Mouse (Mus musculus) myocyte (in vitro differentiated cells): ENCODE measurements around the gene Ppm1a.

Experiments used
- CEBPB ChIP-seq: IDR thresholded peaks from 2 replicates; pipeline ENCODE4 v1.6.1; 2011; ENCODE audit warnings: mild to moderate bottlenecking, moderate library complexity; ENCODE audit not compliant: poor library complexity, insufficient read depth, severe bottlenecking
- E2F4 ChIP-seq: IDR thresholded peaks from one replicate; pipeline ENCODE4 v1.6.1; 2011; ENCODE audit warnings: mild to moderate bottlenecking, control low read depth, moderate library complexity; ENCODE audit not compliant: insufficient read depth
- MAX ChIP-seq: IDR thresholded peaks from one replicate; pipeline ENCODE4 v1.6.1; 2011; ENCODE audit warnings: low read depth, mild to moderate bottlenecking, control low read depth
- MYOD1 ChIP-seq, 3 experiments: IDR thresholded peaks; one replicate each; pipeline ENCODE4 v1.6.1; 2011; ENCODE audit warnings: control low read depth in 2 of 3, low read depth in 2 of 3, mild to moderate bottlenecking in 2 of 3, moderate library complexity in 1 of 3; ENCODE audit not compliant: insufficient read length in 2 of 3, control insufficient read depth in 1 of 3
- MYOG ChIP-seq, 3 experiments: IDR thresholded peaks; one replicate each; pipeline ENCODE4 v1.6.1; 2011; ENCODE audit warnings: control low read depth in 2 of 3, low read depth in 2 of 3, mild to moderate bottlenecking in 2 of 3; ENCODE audit not compliant: insufficient read length in 2 of 3, control insufficient read depth in 1 of 3, insufficient read depth in 1 of 3
- POLR2A ChIP-seq: IDR thresholded peaks from one replicate; pipeline ENCODE4 v1.6.1; 2011; ENCODE audit warnings: low read depth, mild to moderate bottlenecking, control low read depth, moderate library complexity; ENCODE audit not compliant: insufficient read length
- POLR2AphosphoS2 ChIP-seq: IDR thresholded peaks from one replicate; pipeline ENCODE4 v1.6.1; 2011; ENCODE audit warnings: low read depth, control low read depth; ENCODE audit not compliant: insufficient read length
- REST ChIP-seq: IDR thresholded peaks from one replicate; pipeline ENCODE4 v1.6.1; 2011; ENCODE audit warnings: mild to moderate bottlenecking, control low read depth, moderate library complexity; ENCODE audit not compliant: insufficient read depth, insufficient read length
- SRF ChIP-seq: IDR thresholded peaks from one replicate; pipeline ENCODE4 v1.6.1; 2011; ENCODE audit warnings: low read depth; ENCODE audit not compliant: control insufficient read depth, insufficient read length
- TCF12 ChIP-seq: IDR thresholded peaks from one replicate; pipeline ENCODE4 v1.6.1; 2011; ENCODE audit warnings: mild to moderate bottlenecking, control low read depth; ENCODE audit not compliant: poor library complexity, insufficient read depth, severe bottlenecking
- USF1 ChIP-seq: IDR thresholded peaks from one replicate; pipeline ENCODE4 v1.6.1; 2011; ENCODE audit warnings: low read depth, mild to moderate bottlenecking, control low read depth, moderate library complexity

GRCm38 (mm10) chr12:72785183-72785930 is 28.1 kb downstream of the Ppm1a start:
- TF ChIP-seq POLR2A (no peak), USF1 (no peak), SRF (no peak), TCF12 (no peak), CEBPB (no peak), REST (no peak), MAX (no peak), MYOD1 (IDR thresholded peaks at IDR 0.05; ENCODE audit: control insufficient read depth in 1 of 3, insufficient read length in 2 of 3, low read depth in 2 of 3) (no peak), MYOG (IDR thresholded peaks at IDR 0.05; ENCODE audit: control insufficient read depth in 1 of 3, insufficient read depth in 1 of 3, insufficient read length in 2 of 3, low read depth in 2 of 3) (no peak), E2F4 (no peak), POLR2AphosphoS2 (no peak)
